Comparison of ENCODE assay signal across 9 mouse cellular contexts in the genomic region with DNA sequence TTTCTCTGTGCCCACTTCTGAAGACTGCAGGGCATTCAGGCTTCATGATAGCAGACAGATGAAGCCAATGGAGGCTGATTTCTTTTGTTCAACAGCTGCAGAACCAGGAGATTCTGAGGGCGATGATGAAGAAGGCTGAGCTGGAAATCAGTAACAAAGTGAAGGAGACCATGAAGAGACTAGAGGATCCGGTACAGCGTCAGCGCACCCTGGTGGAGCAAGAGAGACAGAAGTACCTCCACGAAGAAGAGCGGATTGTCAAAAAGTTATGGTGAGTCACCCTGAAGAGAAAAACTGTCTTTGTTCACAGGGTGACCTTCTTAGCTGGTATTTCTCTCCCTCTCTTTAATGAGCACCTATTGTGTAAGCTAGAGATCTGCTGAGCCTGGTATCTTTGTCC.
DNase-seq lines count a peak whose midpoint lies in the region; ATAC-seq and TF ChIP-seq lines count a peak whose summit lies in the region.
"Had no signal": no experiment of that assay in that cellular context is flagged by ENCODE, and none has a peak within 500 bp of the region (broad histone marks: within the 10 kb centered on the region; RNA-seq: fewer than 3 reads in every experiment).

No protein-coding gene starts in this region.

- peaks cover 1% of the 10 kb centered on the region for H3K36me3 ChIP-seq in kidney, adult 2 months (ENCODE audit: control insufficient read depth, insufficient read depth, low read length)
- peaks cover 29% of the 10 kb centered on the region for H3K36me3 ChIP-seq in kidney, embryonic 16.5 days (ENCODE audit: insufficient read depth, low read length)
- H3K36me3 ChIP-seq in ES-E14 (ENCODE audit: control insufficient read depth, insufficient read depth, low read length, poor library complexity, severe bottlenecking), result peaks cover 26% of the 10 kb centered on the region
- H3K36me3 ChIP-seq in small intestine, adult 2 months (ENCODE audit: control insufficient read depth, insufficient read depth, low read length), result peaks cover 24% of the 10 kb centered on the region
- H3K36me3 ChIP-seq: neural tube, embryonic 12.5 days had no signal

- no peak for ATAC-seq in kidney, embryonic 16.5 days (ENCODE audit: low FRiP score, low TSS enrichment)

- 64% methylated on average over 6 of the region's 6 CpGs for WGBS in kidney, adult 2 months
- WGBS in kidney, embryonic 16.5 days, result 65% methylated on average over 6 of the region's 6 CpGs
- 80% methylated on average over 6 of the region's 6 CpGs for WGBS in small intestine, adult 2 months

- no peak overlapping the region for H3K27ac ChIP-seq in kidney, adult 2 months (ENCODE audit: insufficient read depth, low read depth, low read length)
- H3K27ac ChIP-seq in kidney, embryonic 16.5 days (ENCODE audit: low read length), result no peak overlapping the region
- H3K27ac ChIP-seq in ES-E14 (ENCODE audit: insufficient read depth, low read depth, low read length, poor library complexity, severe bottlenecking), result no peak overlapping the region
- H3K27ac ChIP-seq in small intestine, adult 2 months (ENCODE audit: insufficient read depth, low read depth, low read length), result no peak overlapping the region
- H3K27ac ChIP-seq: neural tube, embryonic 12.5 days had no signal

- no peaks in the 10 kb centered on the region for H3K4me1 ChIP-seq in kidney, adult 2 months (ENCODE audit: control insufficient read depth, insufficient read depth, low read length)
- no peaks in the 10 kb centered on the region for H3K4me1 ChIP-seq in kidney, embryonic 16.5 days (ENCODE audit: insufficient read depth, low read length)
- H3K4me1 ChIP-seq in ES-E14 (ENCODE audit: control insufficient read depth in 2 of 2, insufficient read depth in 2 of 2, low read length in 2 of 2, poor library complexity in 1 of 2), result peaks cover 2 to 3% of the 10 kb centered on the region in 2 experiments; a peak in 3 of 4 replicates
- peaks cover 17% of the 10 kb centered on the region; the same call in 1 of the 2 replicates for H3K4me1 ChIP-seq in small intestine, adult 2 months (ENCODE audit: control insufficient read depth, insufficient read depth, insufficient read length, low read length)
- H3K4me1 ChIP-seq: neural tube, embryonic 12.5 days had no signal

- H3K27me3 ChIP-seq in kidney, adult 2 months (replicated peaks; ENCODE audit: control insufficient read depth, insufficient read depth, low read length), result no peaks in the 10 kb centered on the region
- H3K27me3 ChIP-seq in kidney, embryonic 16.5 days (ENCODE audit: insufficient read depth, low read length), result no peaks in the 10 kb centered on the region
- H3K27me3 ChIP-seq in small intestine, adult 2 months (ENCODE audit: control insufficient read depth, insufficient read depth, low read length), result no peaks in the 10 kb centered on the region
- H3K27me3 ChIP-seq: neural tube, embryonic 12.5 days had no signal

- H3K4me2 ChIP-seq in kidney, embryonic 16.5 days (replicated peaks; ENCODE audit: low read depth, low read length), result no peak overlapping the region
- H3K4me2 ChIP-seq: neural tube, embryonic 12.5 days had no signal

- no peak overlapping the region for H3K9ac ChIP-seq in kidney, embryonic 16.5 days (replicated peaks; ENCODE audit: low read length)
- no peak overlapping the region for H3K9ac ChIP-seq in ES-E14 (ENCODE audit: insufficient read depth, low read depth, low read length, poor library complexity, severe bottlenecking)
- H3K9ac ChIP-seq: neural tube, embryonic 12.5 days had no signal

- no peak overlapping the region for H3K4me3 ChIP-seq in kidney, adult 2 months (ENCODE audit: insufficient read depth, low read depth, low read length)
- H3K4me3 ChIP-seq in kidney, embryonic 16.5 days (ENCODE audit: low read length), result no peak overlapping the region
- H3K4me3 ChIP-seq in ES-E14 (ENCODE audit: insufficient read depth in 1 of 2, low read depth in 1 of 2, low read length in 2 of 2, poor library complexity in 1 of 2, severe bottlenecking in 1 of 2), result no peak overlapping the region
- H3K4me3 ChIP-seq in small intestine, adult 2 months (ENCODE audit: low read depth, low read length), result no peak overlapping the region
- H3K4me3 ChIP-seq: neural tube, embryonic 12.5 days had no signal

- in situ Hi-C loops in ES-E14 (cut with MboI; ENCODE audit: low sequenced_read_pairs in 2 of 2, unreplicated experiment in 2 of 2), result no loop called here

- no peak for TF ChIP-seq POLR2A in kidney, adult 2 months (IDR thresholded peaks at IDR 0.05; ENCODE audit: low read depth, low read length)
- no peak for TF ChIP-seq POLR2A in small intestine, adult 2 months (IDR thresholded peaks at IDR 0.05; ENCODE audit: low read depth, low read length)

- peak; percentile 46 for TF ChIP-seq CTCF in kidney, adult 2 months (conservative IDR thresholded peaks at IDR 0.05; ENCODE audit: insufficient read depth, insufficient read length, low read depth, low read length)
- peak; percentile 53; the same call in 1 of the 2 replicates for TF ChIP-seq CTCF in small intestine, adult 2 months (IDR thresholded peaks at IDR 0.05; ENCODE audit: extremely low read depth, insufficient read length, insufficient replicate concordance, low read depth, low read length)

- no peaks in the 10 kb centered on the region for H3K9me3 ChIP-seq in kidney, embryonic 16.5 days (ENCODE audit: low read length)
- no peaks in the 10 kb centered on the region for H3K9me3 ChIP-seq in ES-E14 (ENCODE audit: control insufficient read depth, insufficient read depth, low read depth, low read length)
- H3K9me3 ChIP-seq: neural tube, embryonic 12.5 days had no signal

- DNase-seq in kidney, adult 2 months, result peak; percentile 36
- DNase-seq in ES-E14 (ENCODE audit: low read depth, low spot score), result peak; percentile 56
- DNase-seq in adrenal gland, postnatal 36 days, result peak; percentile 63 to 71
- DNase-seq in kidney, postnatal 36 days, result peak; percentile 23 to 74
- DNase-seq in thymus, postnatal 25 days, result no peak
- no peak for DNase-seq in thymus, postnatal 36 days

TF ChIP-seq in ES-E14, 5 proteins besides CTCF, POLR2A, EP300 and RAD21:
- no peak for TF ChIP-seq MAFK (IDR thresholded peaks at IDR 0.05; ENCODE audit: insufficient read depth, low read depth, low read length)
- no peak for TF ChIP-seq ZNF384 (IDR thresholded peaks at IDR 0.05; ENCODE audit: low read depth, low read length)
- no peak for TF ChIP-seq CHD2 (IDR thresholded peaks at IDR 0.05; ENCODE audit: low read depth, low read length)

Comparison
In these comparisons a context has a peak if more than half of its experiments do, and no peak if none do; other contexts are left out.
1. DNase-seq: peak in kidney, adult 2 months (single experiment), ES-E14 (single experiment), adrenal gland, postnatal 36 days (2 of 2) and kidney, postnatal 36 days (2 of 2); none in thymus, postnatal 25 days (single experiment) and thymus, postnatal 36 days (0 of 2).